Mouse (Mus musculus): ENCODE data around the gene Ntng1.

DNA sequence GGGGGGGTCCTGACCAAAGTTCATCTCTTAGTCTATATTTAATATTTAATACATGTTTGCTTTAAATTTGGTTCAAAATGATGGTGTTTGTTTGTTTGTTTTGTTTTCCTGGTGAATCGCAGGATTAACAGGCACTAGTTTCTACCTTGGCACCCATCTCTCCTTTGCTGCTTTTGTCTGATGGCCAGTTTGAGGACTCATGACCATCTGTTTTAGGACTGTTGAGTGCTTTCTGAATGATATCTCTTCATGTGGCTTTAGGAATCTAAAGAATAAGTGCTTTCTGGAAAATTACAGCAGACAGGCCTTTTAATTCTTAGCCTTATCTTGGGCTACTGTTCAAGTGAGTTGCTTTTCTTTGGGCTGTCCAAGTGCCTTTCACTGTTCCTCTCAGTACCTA, 318.0 kb downstream of the Ntng1 start:
- TF ChIP-seq CTCF (conservative IDR thresholded peaks at IDR 0.05; ENCODE audit: insufficient read depth, insufficient read length, low read depth, low read length) (no peak), POLR2A (IDR thresholded peaks at IDR 0.05; ENCODE audit: low read depth, low read length) (no peak)

Data from kidney, adult 2 months (tissue).